Mouse (Mus musculus): ENCODE measurements around the gene Clca1.

DNA sequence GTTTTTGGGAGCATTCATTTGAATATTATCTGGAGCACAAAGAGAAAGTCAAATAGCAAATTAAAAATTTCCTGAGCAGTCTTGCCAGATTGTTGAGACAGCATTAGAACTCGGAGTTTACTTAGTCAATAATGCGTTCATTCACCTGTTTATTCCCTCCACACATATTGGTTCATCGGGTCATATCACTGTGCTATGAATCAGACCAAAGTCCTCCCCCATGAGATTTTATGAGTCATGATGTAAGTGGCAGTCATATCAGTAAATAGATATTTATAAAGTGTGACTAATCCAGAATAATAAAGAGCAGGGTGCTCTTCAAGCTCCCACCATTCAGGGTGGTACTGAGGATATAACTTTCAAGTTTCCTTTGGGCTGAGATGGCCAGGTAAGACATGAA lies 39.8 kb upstream of the Clca1 start:
- no peak for TF ChIP-seq CTCF (IDR thresholded peaks at IDR 0.05; ENCODE audit: control insufficient read depth, insufficient read depth, insufficient replicate concordance, low read depth, low read length)
- TF ChIP-seq POLR2A (IDR thresholded peaks at IDR 0.05; ENCODE audit: control insufficient read depth, low read depth, low read length), result no peak
